Mouse (Mus musculus) G1E (cell line): ENCODE data around the gene Nt5c.

Experiments
- CTCF ChIP-seq: IDR thresholded peaks from 2 replicates; pipeline ENCODE4 v1.5.1; 2012; ENCODE audit warnings: low read depth, low read length, inconsistent platforms, mixed read lengths
- GATA1 ChIP-seq: IDR thresholded peaks from 2 replicates; pipeline ENCODE4 v1.6.1; 2012; ENCODE audit warnings: borderline replicate concordance, low read length, inconsistent platforms, mixed read lengths
- GATA2 ChIP-seq: IDR thresholded peaks from 2 replicates; pipeline ENCODE4 v1.6.1; 2012; ENCODE audit warnings: low read depth, low read length, inconsistent platforms, borderline replicate concordance

DNA sequence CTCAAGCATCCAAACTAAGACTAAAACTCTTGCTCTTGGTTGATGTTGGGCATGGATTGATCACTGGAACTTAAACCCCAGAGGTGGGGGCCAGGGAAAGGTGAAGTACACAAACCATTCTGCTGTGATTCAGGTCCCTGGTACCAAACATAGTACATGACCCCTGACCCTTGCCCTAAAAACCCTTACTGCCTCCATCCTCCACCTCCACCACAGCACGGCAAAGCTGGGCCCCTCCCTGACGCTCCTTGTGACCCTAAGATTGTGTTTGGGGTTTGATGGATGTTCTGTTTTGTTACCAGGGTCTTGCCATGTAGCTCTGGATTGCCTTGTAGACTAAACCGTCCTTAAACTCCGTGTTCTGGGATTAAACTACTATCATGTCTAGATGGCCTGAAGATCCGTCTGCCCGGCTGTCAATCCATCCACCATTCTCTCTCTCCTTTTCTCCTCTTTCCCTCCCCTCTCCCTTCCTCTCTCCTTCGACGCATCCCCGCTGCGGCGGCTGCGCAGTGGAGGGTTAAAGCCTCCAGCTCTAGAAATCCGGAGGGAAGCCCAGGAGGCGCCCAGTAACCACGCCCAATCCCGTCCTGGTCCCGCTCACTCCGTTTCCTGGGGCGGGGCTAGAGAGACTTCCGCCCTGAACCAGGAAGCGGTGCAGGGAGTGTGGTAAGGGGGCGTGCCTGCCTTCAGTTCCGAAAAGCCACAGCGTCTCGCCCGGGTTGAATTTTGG, 16.5 kb downstream of the Nt5c start, which contains the start of gene Armc7:
- TF ChIP-seq CTCF (no peak), GATA1 (no peak), GATA2 (no peak)
